Mouse (Mus musculus) cortical plate, adult 2 months (tissue): ENCODE measurements at regions not wholly inside any gene's neighbourhood (a gene's known extent, or its start where the extent isn't known, plus 50 kb on each side); places are given as distances from the start of the nearest gene placed in this dataset.

Experiments used
- CTCF ChIP-seq: fragments of 200-500 bp; IDR thresholded peaks from 2 replicates; pipeline ENCODE4 v1.5.1; 2011; ENCODE audit warnings: mild to moderate bottlenecking, control low read depth, low read length; ENCODE audit not compliant: insufficient read depth; ENCODE audit errors: extremely low read depth
- POLR2A ChIP-seq: fragments of 200-500 bp; IDR thresholded peaks from 2 replicates; pipeline ENCODE4 v1.6.1; 2011; ENCODE audit warnings: mild to moderate bottlenecking, low read length, control low read depth; ENCODE audit not compliant: insufficient read depth; ENCODE audit errors: extremely low read depth

DNA sequence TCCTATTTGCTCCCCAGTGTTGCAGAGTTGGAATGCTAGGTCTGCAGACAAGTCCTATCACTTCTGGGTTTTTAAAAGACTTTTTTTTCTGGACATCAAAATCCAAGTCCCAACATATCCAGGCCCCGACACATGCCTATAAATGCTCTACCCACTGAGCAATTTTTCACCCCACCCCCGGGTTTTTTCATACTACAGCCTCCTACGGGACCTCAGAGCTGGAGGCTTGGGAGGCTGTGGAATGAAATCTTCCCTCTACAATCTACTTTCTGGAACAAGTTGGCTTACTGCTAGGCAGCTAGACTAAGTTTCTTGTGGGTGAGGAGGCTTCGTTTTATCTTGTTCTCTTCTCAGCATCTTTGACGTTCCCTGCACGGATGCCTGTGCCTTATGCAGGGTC, 724.7 kb downstream of the Pdcd6ip start:
- no peak for TF ChIP-seq POLR2A
- TF ChIP-seq CTCF, result no peak
